8 mouse cellular contexts compared by ENCODE assay signal in the genomic region with DNA sequence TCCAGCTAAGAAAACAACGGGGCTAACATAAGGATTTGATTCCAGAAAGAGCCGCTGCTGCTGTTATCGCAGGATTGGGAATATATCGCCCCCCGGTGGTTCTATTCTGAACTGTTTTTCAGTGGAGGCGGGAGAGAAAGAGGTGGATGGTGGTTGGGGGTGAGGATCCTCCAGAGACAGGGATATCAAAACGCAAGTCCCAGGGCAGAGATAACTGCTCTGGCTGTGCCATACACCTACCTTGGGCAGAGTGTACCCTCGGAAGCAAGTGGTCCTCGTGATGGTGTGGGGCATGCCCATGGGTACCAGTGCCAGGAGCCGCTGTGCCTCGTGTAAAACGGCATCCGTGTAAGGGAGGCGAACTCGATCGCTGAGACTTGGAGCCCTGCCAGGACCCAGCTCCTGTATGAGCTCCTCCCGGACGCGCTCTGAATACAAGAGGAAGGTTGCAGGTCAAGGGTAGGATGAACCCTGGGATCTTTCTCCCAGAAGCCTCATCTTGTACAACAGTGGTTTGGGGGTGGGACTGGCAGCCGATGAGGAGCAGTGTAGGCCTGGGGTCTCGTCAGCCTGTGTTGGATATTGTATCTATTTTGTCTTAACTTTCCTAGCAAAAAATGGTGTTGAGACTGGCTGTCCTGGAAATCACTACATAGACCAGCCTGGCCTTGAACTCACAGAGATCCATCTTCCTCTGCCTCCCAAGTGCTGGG. TPM values are rescaled to one million over a fixed set of nuclear protein-coding genes. Genes with fewer than 3 reads are reported as not detected.
A peak's percentile ranks its signal among the peaks of the same experiment; 100 is the strongest.
DNase-seq lines count a peak whose midpoint lies in the region; ATAC-seq and TF ChIP-seq lines count a peak whose summit lies in the region.

No protein-coding gene starts in this region.

- DNase-seq in CD4-positive, CD25-positive, alpha-beta regulatory T cell, adult 2 months (ENCODE audit: low read depth, low spot score): peak; percentile 84
- peak; percentile 65 to 80 for DNase-seq in adrenal gland, postnatal 36 days
- DNase-seq in kidney, postnatal 0 days (ENCODE audit: low spot score): peak; percentile 94
- peak; percentile 60 for DNase-seq in liver
- peak; percentile 85 for DNase-seq in naive thymus-derived CD4-positive, alpha-beta T cell, adult 2 months (ENCODE audit: low read depth)

- TF ChIP-seq CTCF in kidney, postnatal 0 days (IDR thresholded peaks at IDR 0.05; ENCODE audit: low read depth): peak; percentile 89

- H3K27me3 ChIP-seq in embryonic facial prominence, embryonic 15.5 days: no peaks in the 10 kb centered on the region
- H3K27me3 ChIP-seq in heart, embryonic 14.5 days (ENCODE audit: control insufficient read depth, insufficient read depth, low read length): no peaks in the 10 kb centered on the region
- no peaks in the 10 kb centered on the region for H3K27me3 ChIP-seq in kidney, postnatal 0 days (ENCODE audit: insufficient read depth, low read length)
- H3K27me3 ChIP-seq in stomach, embryonic 15.5 days (replicated peaks): no peaks in the 10 kb centered on the region

- H3K9me3 ChIP-seq in embryonic facial prominence, embryonic 15.5 days (replicated peaks): no peaks in the 10 kb centered on the region
- no peaks in the 10 kb centered on the region for H3K9me3 ChIP-seq in heart, embryonic 14.5 days (ENCODE audit: control insufficient read depth, low read length)
- no peaks in the 10 kb centered on the region for H3K9me3 ChIP-seq in kidney, postnatal 0 days (replicated peaks; ENCODE audit: low read length)
- no peaks in the 10 kb centered on the region for H3K9me3 ChIP-seq in stomach, embryonic 15.5 days

- H3K4me3 ChIP-seq in embryonic facial prominence, embryonic 15.5 days (replicated peaks): peak overlapping the region; percentile 32
- peak overlapping the region in 1 of 2 experiments; percentile 5; a peak in 2 of 4 replicates for H3K4me3 ChIP-seq in heart, embryonic 14.5 days (ENCODE audit: control insufficient read depth in 1 of 2, insufficient read depth in 1 of 2, low read depth in 1 of 2, low read length in 2 of 2)
- H3K4me3 ChIP-seq in kidney, postnatal 0 days (replicated peaks; ENCODE audit: low read depth, low read length): no peak overlapping the region
- H3K4me3 ChIP-seq in stomach, embryonic 15.5 days (replicated peaks): peak overlapping the region; percentile 20

- ATAC-seq in embryonic facial prominence, embryonic 15.5 days (ENCODE audit: insufficient number of reproducible peaks, low FRiP score, low TSS enrichment, low read depth): peak; percentile 15; the same call in 1 of the 2 replicates
- ATAC-seq in heart, embryonic 14.5 days (ENCODE audit: insufficient number of reproducible peaks, insufficient read depth, low FRiP score, low read depth): no peak
- peak; percentile 27; the same call in 1 of the 2 replicates for ATAC-seq in kidney, postnatal 0 days (replicated peaks; ENCODE audit: low FRiP score, low read depth)
- ATAC-seq in stomach, embryonic 15.5 days (ENCODE audit: insufficient read depth, low FRiP score, low read depth): 0 out of 2 replicates have a peak, but pooled peaks have one; percentile 23

- peak overlapping the region; percentile 51 for H3K4me2 ChIP-seq in embryonic facial prominence, embryonic 15.5 days (replicated peaks)
- peak overlapping the region; percentile 50 for H3K4me2 ChIP-seq in heart, embryonic 14.5 days (ENCODE audit: low read length)
- H3K4me2 ChIP-seq in kidney, postnatal 0 days (ENCODE audit: low read length): peak overlapping the region; percentile 37
- peak overlapping the region; percentile 44 for H3K4me2 ChIP-seq in stomach, embryonic 15.5 days

- 16% methylated on average over 21 of the region's 21 CpGs for WGBS in embryonic facial prominence, embryonic 15.5 days
- WGBS in heart, embryonic 14.5 days: 17% methylated on average over 21 of the region's 21 CpGs
- WGBS in kidney, postnatal 0 days: 19% methylated on average over 21 of the region's 21 CpGs
- WGBS in stomach, embryonic 15.5 days: 23% methylated on average over 21 of the region's 21 CpGs

- H3K27ac ChIP-seq in embryonic facial prominence, embryonic 15.5 days (replicated peaks): no peak overlapping the region
- no peak overlapping the region for H3K27ac ChIP-seq in heart, embryonic 14.5 days (replicated peaks in 1 of 2; ENCODE audit: control insufficient read depth in 1 of 2, insufficient read depth in 1 of 2, low read depth in 2 of 2, low read length in 2 of 2)
- no peak overlapping the region for H3K27ac ChIP-seq in kidney, postnatal 0 days
- H3K27ac ChIP-seq in stomach, embryonic 15.5 days: no peak overlapping the region

- peaks cover 27% of the 10 kb centered on the region for H3K4me1 ChIP-seq in embryonic facial prominence, embryonic 15.5 days
- H3K4me1 ChIP-seq in heart, embryonic 14.5 days (ENCODE audit: control insufficient read depth in 2 of 2, insufficient read depth in 2 of 2, low read length in 2 of 2): peaks cover 16 to 22% of the 10 kb centered on the region in 2 experiments
- H3K4me1 ChIP-seq in kidney, postnatal 0 days (replicated peaks; ENCODE audit: insufficient read depth, low read length): peaks cover 6% of the 10 kb centered on the region; the same call in 1 of the 2 replicates
- peaks cover 14% of the 10 kb centered on the region for H3K4me1 ChIP-seq in stomach, embryonic 15.5 days

- peak overlapping the region; percentile 39; the same call in 1 of the 2 replicates for H3K9ac ChIP-seq in embryonic facial prominence, embryonic 15.5 days
- peak overlapping the region; percentile 48; the same call in 1 of the 2 replicates for H3K9ac ChIP-seq in heart, embryonic 14.5 days (ENCODE audit: low read length)
- H3K9ac ChIP-seq in kidney, postnatal 0 days (ENCODE audit: low read depth, low read length): 0 out of 2 replicates have a peak overlapping the region, but pooled peaks have one; percentile 50
- H3K9ac ChIP-seq in stomach, embryonic 15.5 days: no peak overlapping the region

- H3K36me3 ChIP-seq in embryonic facial prominence, embryonic 15.5 days: no peaks in the 10 kb centered on the region
- H3K36me3 ChIP-seq in heart, embryonic 14.5 days (ENCODE audit: control insufficient read depth, insufficient read depth, low read length): no peaks in the 10 kb centered on the region
- no peaks in the 10 kb centered on the region for H3K36me3 ChIP-seq in kidney, postnatal 0 days (ENCODE audit: insufficient read depth, low read length)
- H3K36me3 ChIP-seq in stomach, embryonic 15.5 days: 0 out of 2 replicates have a peak, but pooled peaks cover 2% of the 10 kb centered on the region

RNA-seq across cellular contexts. Expression of gene Cyp2s1, which starts 10.9 kb away (rescaled TPM):
- 1 to 10 TPM; 1.9 to 2.5 TPM for total RNA-seq in adrenal gland, postnatal 36 days (2021)
- polyA plus RNA-seq in embryonic facial prominence, embryonic 15.5 days (2015; fragmentation: Nextera tagmentation; extraction: Ambion mirVana): 6.1 and 7.8 TPM in 2 replicates
- polyA plus RNA-seq in heart, embryonic 14.5 days (2014; fragmentation: Nextera tagmentation; extraction: Ambion mirVana): 3.0 and 3.1 TPM in 2 replicates
- polyA plus RNA-seq in kidney, postnatal 0 days (2015; fragmentation: Nextera tagmentation; extraction: Ambion mirVana): 25.4 and 26.7 TPM in 2 replicates
- polyA plus RNA-seq in stomach, embryonic 15.5 days (2015; fragmentation: Nextera tagmentation; extraction: Ambion mirVana): 35.3 and 35.6 TPM in 2 replicates

RNA-seq across cellular contexts. Expression of gene Axl, which starts 17.3 kb away (rescaled TPM):
- 10 to 100 TPM; 50.7 to 63.4 TPM for total RNA-seq in adrenal gland, postnatal 36 days (2021)
- 112 and 124 TPM in 2 replicates for polyA plus RNA-seq in embryonic facial prominence, embryonic 15.5 days (2015; fragmentation: Nextera tagmentation; extraction: Ambion mirVana)
- polyA plus RNA-seq in heart, embryonic 14.5 days (2014; fragmentation: Nextera tagmentation; extraction: Ambion mirVana): 38.9 and 42.1 TPM in 2 replicates
- 95.7 and 110 TPM in 2 replicates for polyA plus RNA-seq in kidney, postnatal 0 days (2015; fragmentation: Nextera tagmentation; extraction: Ambion mirVana)
- polyA plus RNA-seq in stomach, embryonic 15.5 days (2015; fragmentation: Nextera tagmentation; extraction: Ambion mirVana): 83.7 and 88.6 TPM in 2 replicates

RNA-seq across cellular contexts. Expression of gene Hnrnpul1, which starts 51.2 kb away (rescaled TPM):
- 100 to 1,000 TPM; 102 to 113 TPM for total RNA-seq in adrenal gland, postnatal 36 days (2021)
- 56.8 and 61.0 TPM in 2 replicates for polyA plus RNA-seq in embryonic facial prominence, embryonic 15.5 days (2015; fragmentation: Nextera tagmentation; extraction: Ambion mirVana)
- polyA plus RNA-seq in heart, embryonic 14.5 days (2014; fragmentation: Nextera tagmentation; extraction: Ambion mirVana): 47.2 and 50.9 TPM in 2 replicates
- 50.0 and 56.0 TPM in 2 replicates for polyA plus RNA-seq in kidney, postnatal 0 days (2015; fragmentation: Nextera tagmentation; extraction: Ambion mirVana)
- 49.0 and 54.2 TPM in 2 replicates for polyA plus RNA-seq in stomach, embryonic 15.5 days (2015; fragmentation: Nextera tagmentation; extraction: Ambion mirVana)
